Mouse (Mus musculus): ENCODE measurements around the gene Rbm12. TPM values are rescaled to one million over a fixed set of nuclear protein-coding genes. Genes with fewer than 3 reads are reported as not detected.
A peak's percentile ranks its signal among the peaks of the same experiment; 100 is the strongest.
"Not testable (repeated sequence)": the region's sequence is repeated elsewhere in the genome, so short reads cannot be mapped to it uniquely, and the experiment has no call there.

The Rbm12 gene
- total RNA-seq (2021): 10 to 100 TPM; 31.8 to 32.1 TPM
- long read RNA-seq, full-length matches to known transcripts: 13 of 18 reads
- long read RNA-seq, partial matches to known transcripts: 0 of 18 reads
- long read RNA-seq, other reads (novel, unspliced or antisense): 5 of 18 reads

GRCm38 (mm10) chr2:156111358-156112079, at the start of gene Rbm12, which contains the start of gene Cpne1:
Rbm12 (minus strand) TSS chr2:156111978.
Cpne1 (minus strand) TSS chr2:156111965.
- peak; percentile 90 to 92 for DNase-seq (ENCODE audit: low spot score in 2 of 2)

DNA sequence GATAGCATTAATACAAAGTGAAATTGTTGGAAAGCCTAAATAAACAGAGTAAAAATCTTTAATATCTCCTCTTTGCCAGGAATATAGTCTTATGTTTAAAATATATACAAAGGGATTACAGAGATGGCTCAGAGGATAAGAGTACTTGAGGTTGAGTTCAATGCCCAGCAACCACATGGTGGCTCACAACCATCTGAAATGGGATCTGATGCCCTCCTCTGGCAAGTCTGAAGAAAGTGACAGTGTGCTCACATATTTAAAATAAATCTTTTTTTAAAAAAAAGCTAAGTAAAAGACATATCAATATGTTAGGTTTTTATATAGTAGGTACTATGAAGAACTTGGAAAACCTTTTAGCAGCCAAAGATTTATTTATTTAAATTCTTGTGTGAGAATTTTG, 39.8 kb upstream of the Rbm12 start:
- no peak for DNase-seq (ENCODE audit: low spot score in 2 of 2)

GRCm38 (mm10) chr2:156147316-156147915, 35.6 kb upstream of the Rbm12 start:
- no peak for DNase-seq (ENCODE audit: low spot score in 2 of 2)

GRCm38 (mm10) chr2:156146272-156146989, 34.7 kb upstream of the Rbm12 start:
- no peak for DNase-seq (ENCODE audit: low spot score in 2 of 2)

- no peak for DNase-seq (ENCODE audit: low spot score in 2 of 2)
Observed at GRCm38 (mm10) chr2:156145486-156146130, 33.8 kb upstream of the Rbm12 start.

DNA sequence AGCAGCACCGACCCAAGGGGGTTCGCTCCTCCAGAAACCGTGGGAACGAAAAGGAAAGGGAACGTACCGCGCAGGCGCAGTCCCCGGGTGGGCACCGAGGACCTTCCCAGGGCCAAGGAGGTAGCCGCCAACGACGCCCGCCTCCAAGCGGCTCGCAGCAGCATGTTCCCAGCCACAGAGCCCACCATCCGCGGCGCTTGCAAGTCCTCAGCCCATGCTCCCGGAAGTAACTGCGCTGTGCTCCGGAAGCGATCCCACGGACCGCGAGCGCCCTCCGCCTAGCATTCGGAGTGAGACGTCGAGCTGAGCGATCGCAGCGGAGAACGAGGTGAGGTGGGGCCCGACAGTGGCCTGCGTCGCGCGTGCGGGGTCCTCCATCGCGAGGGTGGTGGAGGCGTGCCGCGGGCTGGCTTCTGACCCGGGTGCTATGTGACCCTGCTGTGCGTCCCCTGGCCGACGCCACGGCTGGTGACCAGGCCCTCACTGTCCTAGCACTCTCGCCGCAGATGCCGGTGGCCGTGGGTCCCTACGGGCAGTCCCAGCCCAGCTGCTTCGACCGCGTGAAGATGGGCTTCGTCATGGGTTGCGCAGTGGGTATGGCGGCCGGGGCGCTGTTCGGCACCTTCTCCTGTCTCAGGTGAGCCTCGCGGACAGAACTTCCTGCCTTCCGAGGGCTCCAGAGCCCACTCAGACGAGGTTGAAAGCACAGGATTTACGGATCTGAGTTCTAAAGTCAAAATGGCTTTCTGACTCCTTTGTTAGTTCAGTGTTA, 32.4 kb upstream of the Rbm12 start, which contains the start of the genes Romo1 and Nfs1:
Gene Romo1, plus strand, starts transcription at position 87 of the 772 bp plus-strand sequence.
Gene Nfs1, minus strand, starts transcription at position 234 of the 772 bp plus-strand sequence.
- peak; percentile 93 to 95 for DNase-seq (ENCODE audit: low spot score in 2 of 2)

DNA sequence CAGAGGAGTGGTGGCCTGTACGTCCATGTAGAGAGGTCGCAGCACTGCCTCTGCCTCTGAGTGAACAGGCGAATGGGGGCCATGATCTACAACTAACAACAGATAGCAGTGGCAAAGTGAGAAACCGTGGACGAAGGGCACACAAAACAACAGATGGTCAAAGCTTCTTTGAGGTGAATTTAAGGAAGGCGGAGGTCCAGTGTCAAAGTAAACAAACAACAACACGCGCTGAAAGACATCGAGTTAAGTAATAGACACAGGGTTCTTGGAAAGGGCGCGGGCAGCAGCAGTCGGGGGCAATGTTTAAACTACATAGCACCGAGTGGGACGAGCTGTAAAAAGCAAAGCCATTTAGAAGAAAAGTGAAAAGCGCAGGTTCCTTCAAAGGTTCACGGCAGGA, 31.6 kb upstream of the Rbm12 start:
- no peak for DNase-seq (ENCODE audit: low spot score in 2 of 2)

GRCm38 (mm10) chr2:156142820-156143219, 31.0 kb upstream of the Rbm12 start:
- DNase-seq (ENCODE audit: low spot score in 2 of 2): no peak

GRCm38 (mm10) chr2:156135695-156136094, 23.9 kb upstream of the Rbm12 start:
- DNase-seq (ENCODE audit: low spot score in 2 of 2): no peak

GRCm38 (mm10) chr2:156134161-156134560, 22.4 kb upstream of the Rbm12 start:
- DNase-seq (ENCODE audit: low spot score in 2 of 2): no peak

DNA sequence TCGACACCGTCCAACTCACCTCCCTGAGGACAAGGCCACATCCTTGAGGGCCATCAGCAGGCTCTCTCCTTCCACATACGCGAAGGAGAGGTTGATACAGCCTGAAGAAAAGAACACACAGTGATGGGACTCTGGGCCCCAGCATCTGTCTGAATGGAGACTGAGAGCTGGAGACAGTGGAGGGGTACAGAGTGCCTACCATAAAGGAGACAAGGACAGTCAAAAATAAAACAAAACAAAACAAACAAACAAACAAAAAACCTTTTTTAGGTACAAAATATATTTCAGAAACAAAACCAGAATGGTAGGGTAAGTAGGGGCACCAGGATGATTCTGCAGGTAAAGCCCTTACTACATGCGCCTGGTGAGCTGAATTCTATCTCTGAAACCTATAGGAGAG, 15.2 kb upstream of the Rbm12 start, which contains the start of gene Gm28036:
Gene Gm28036, minus strand, starts transcription at position 101 of the 400 bp plus-strand sequence.
- DNase-seq (ENCODE audit: low spot score in 2 of 2): no peak

GRCm38 (mm10) chr2:156123731-156124130, 12.0 kb upstream of the Rbm12 start:
- no peak for DNase-seq (ENCODE audit: low spot score in 2 of 2)

GRCm38 (mm10) chr2:156119566-156119965, 7.8 kb upstream of the Rbm12 start:
- no peak for DNase-seq (ENCODE audit: low spot score in 2 of 2)

- DNase-seq (ENCODE audit: low spot score in 2 of 2): not testable (repeated sequence)
Observed at GRCm38 (mm10) chr2:156112080-156112423, 274 bp upstream of the Rbm12 start.

DNA sequence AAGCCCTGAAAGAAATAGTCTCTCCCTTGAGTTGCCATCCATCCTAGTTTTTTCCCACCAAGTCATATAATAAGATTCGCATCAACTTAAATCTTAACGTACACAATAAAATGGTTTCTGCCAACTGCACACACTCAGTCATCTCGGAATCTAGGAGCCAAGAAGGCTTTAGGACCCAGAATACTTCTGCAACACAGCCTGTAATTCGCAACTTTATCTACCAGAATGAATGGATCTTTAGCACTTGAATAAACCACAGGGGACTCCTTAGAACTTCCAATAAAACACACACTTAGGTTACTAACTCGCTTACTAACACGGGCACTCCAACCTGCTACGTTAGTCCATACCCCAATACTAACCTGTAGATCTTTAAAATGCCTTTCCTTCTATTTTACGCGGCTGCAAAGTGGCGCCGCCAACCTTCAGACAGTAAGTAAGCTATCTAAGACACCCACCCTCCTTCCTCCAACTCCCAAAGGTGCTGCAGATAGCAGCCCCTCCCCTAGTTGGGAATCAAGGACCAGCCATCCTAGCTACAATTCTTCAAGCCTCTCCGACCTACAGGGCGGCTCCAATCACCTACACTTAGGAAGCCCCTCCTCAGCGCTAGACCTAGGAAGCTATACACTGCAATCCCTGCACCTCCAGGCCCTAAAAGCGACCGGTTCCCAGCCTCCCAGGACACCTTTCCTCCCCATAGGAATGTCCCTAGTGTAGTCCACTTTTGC, 986 bp downstream of the Rbm12 start:
- DNase-seq (ENCODE audit: low spot score in 2 of 2): peak in 1 of 2 experiments; percentile 12

DNA sequence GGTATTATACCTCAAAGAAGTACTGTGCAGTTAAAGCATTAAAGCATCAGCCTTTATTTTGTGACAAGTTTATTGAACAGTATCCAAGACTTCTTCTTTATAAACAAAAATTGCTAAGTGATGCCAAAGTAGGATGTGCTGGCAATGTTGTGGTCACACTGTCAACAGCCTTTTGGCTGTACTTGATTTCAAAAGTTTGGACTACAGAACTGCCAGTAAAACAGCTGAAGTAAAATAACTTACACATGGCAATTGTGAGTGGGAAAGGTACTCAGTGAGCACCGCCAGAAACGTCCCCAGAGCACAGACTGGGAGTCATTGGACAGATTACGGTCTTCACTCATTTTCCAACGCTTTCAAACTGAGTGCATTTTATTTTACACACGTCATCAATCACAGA, 19.9 kb downstream of the Rbm12 start:
- DNase-seq (ENCODE audit: low spot score in 2 of 2): no peak

- peak in 1 of 2 experiments; percentile 40 for DNase-seq (ENCODE audit: low spot score in 2 of 2)
Observed at GRCm38 (mm10) chr2:156089799-156090198, 22.0 kb downstream of the Rbm12 start.

GRCm38 (mm10) chr2:156087391-156088110, 24.2 kb downstream of the Rbm12 start:
- DNase-seq (ENCODE audit: low spot score in 2 of 2): no peak

DNA sequence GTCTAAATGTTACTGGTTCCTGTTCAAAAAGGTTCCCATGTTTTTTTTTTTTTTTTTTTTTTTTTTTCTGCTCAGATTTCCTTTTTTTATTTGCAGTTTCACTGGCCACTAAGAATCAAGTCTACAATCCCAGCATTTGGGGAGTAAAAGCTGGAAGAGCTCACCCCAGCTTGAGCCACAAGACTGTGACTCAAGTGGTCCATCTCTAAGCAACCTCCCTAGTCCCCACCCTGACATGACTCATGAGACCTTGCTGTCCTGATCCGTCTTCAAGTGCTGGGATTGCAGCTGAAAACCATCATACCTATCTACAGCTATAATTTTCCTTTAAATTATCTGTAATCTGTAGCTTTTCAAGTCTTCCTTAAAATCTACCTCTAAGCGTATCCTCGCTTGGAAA, 27.2 kb downstream of the Rbm12 start:
- no peak for DNase-seq (ENCODE audit: low spot score in 2 of 2)

Data from layer of hippocampus, adult 18-20 months (tissue).